Mouse (Mus musculus) layer of hippocampus, adult 2 months (tissue): Measurements from ENCODE around the gene Lpcat2. TPM values are rescaled to one million over a fixed set of nuclear protein-coding genes. Genes with fewer than 3 reads are reported as not detected.

Source experiments
- DNase-seq, 2 experiments: peaks; one replicate each; pipeline ENCODE4 v3.0.0; 2022; ENCODE audit warnings: low spot score in 2 of 2
- H3K27ac ChIP-seq: fragments of 200-600 bp; 2 replicates; pipeline ENCODE4 v1.8.1; 2022
- H3K4me3 ChIP-seq: fragments of 200-600 bp; 2 replicates; pipeline ENCODE4 v1.8.1; 2022; ENCODE audit warnings: mild to moderate bottlenecking
- CTCF ChIP-seq: fragments of 200-600 bp; conservative IDR thresholded peaks from 2 replicates; pipeline ENCODE4 v1.8.1; 2022; ENCODE audit warnings: antibody characterized with exemption, mild to moderate bottlenecking, moderate library complexity
- total RNA-seq, 2 experiments: library from RNA; stranded (reverse); gene quantifications; 2 replicates each; pipeline ENCODE4 v1.2.3; 2021

The Lpcat2 gene
- total RNA-seq, 2 experiments from 2014 or later = 10.0 to 11.2 TPM

DNA sequence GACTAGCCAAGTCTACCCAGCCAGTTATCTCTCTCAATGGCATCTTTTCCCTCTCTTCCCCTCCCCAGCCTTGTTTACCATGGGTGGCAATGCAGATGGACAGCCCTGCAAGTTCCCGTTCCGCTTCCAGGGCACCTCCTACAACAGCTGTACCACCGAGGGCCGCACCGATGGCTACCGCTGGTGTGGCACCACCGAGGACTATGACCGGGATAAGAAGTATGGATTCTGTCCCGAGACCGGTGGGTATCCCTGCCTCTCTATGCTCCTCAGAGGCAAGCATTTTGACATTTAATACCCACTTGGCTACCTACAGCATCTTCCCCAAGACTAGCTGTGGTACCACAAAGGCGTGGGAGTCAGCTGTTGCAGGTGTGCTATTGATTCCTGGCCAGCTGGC is 19.2 kb upstream of the Lpcat2 start:
- H3K4me3 ChIP-seq = no peak overlapping the region
- H3K27ac ChIP-seq = no peak overlapping the region
- no peak for TF ChIP-seq CTCF
- no peak for DNase-seq

- TF ChIP-seq CTCF = no peak
- DNase-seq = no peak
Measured at GRCm38 (mm10) chr8:92838616-92839015, 16.5 kb upstream of the Lpcat2 start.

GRCm38 (mm10) chr8:92839161-92839560 is 16.0 kb upstream of the Lpcat2 start:
- H3K27ac ChIP-seq = no peak overlapping the region
- H3K4me3 ChIP-seq = no peak overlapping the region
- no peak for DNase-seq
- TF ChIP-seq CTCF = no peak

More at GRCm38 (mm10) chr8:92838616-92839015, 16.5 kb upstream of the Lpcat2 start:
- H3K27ac ChIP-seq = no peak overlapping the region
- H3K4me3 ChIP-seq = no peak overlapping the region

- TF ChIP-seq CTCF = no peak
- DNase-seq = no peak
- Histone ChIP-seq H3K27ac (no peak overlapping the region), H3K4me3 (no peak overlapping the region)
Measured at GRCm38 (mm10) chr8:92839876-92840275, 15.3 kb upstream of the Lpcat2 start.

DNA sequence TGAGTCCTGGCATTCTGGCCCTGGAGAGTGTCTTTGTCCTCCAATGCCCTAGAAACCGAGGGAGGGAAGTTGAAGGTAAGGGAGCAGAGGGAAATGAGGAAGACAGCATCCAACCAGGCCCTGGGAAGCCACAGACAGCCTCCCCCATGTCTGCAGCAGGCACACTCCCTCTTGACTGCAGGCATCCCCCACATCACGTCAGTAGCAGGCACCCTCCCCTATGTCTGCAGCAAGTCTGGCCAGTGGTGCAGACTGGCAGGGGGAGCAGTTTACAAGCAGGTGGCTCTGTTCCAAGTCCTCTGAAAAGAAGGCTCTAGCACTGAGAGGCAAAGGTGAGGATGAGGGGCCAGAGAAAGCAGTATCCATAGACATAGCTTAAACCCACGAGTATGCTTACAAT is 8.5 kb upstream of the Lpcat2 start:
- Histone ChIP-seq H3K4me3 (no peak overlapping the region), H3K27ac (peak overlapping the region; percentile 55; the same call in 1 of the 2 replicates)
- no peak for TF ChIP-seq CTCF
- DNase-seq = peak in 1 of 2 experiments; percentile 37

GRCm38 (mm10) chr8:92847299-92847698 is 7.8 kb upstream of the Lpcat2 start:
- no peak for DNase-seq
- peak overlapping the region; percentile 55; the same call in 1 of the 2 replicates for H3K27ac ChIP-seq
- H3K4me3 ChIP-seq = no peak overlapping the region
- TF ChIP-seq CTCF = no peak

- no peak for DNase-seq
- no peak for TF ChIP-seq CTCF
- no peak overlapping the region for H3K4me3 ChIP-seq
- H3K27ac ChIP-seq = no peak overlapping the region
Measured at GRCm38 (mm10) chr8:92849261-92849660, 5.9 kb upstream of the Lpcat2 start.

- H3K27ac ChIP-seq = peak overlapping the region; percentile 16; the same call in 1 of the 2 replicates
- TF ChIP-seq CTCF = no peak; the same call in 1 of the 2 replicates
- DNase-seq = peak; percentile 78 to 89
- no peak overlapping the region for H3K4me3 ChIP-seq
Measured at GRCm38 (mm10) chr8:92850239-92850638, 4.9 kb upstream of the Lpcat2 start.

GRCm38 (mm10) chr8:92851381-92851780 is 3.8 kb upstream of the Lpcat2 start:
- Histone ChIP-seq H3K4me3 (no peak overlapping the region), H3K27ac (no peak overlapping the region)
- no peak for TF ChIP-seq CTCF
- no peak for DNase-seq

- Histone ChIP-seq H3K4me3 (no peak overlapping the region), H3K27ac (peak overlapping the region; percentile 33; the same call in 1 of the 2 replicates)
- no peak for TF ChIP-seq CTCF
- DNase-seq = no peak
Measured at GRCm38 (mm10) chr8:92853188-92853983, 1.8 kb upstream of the Lpcat2 start.

DNA sequence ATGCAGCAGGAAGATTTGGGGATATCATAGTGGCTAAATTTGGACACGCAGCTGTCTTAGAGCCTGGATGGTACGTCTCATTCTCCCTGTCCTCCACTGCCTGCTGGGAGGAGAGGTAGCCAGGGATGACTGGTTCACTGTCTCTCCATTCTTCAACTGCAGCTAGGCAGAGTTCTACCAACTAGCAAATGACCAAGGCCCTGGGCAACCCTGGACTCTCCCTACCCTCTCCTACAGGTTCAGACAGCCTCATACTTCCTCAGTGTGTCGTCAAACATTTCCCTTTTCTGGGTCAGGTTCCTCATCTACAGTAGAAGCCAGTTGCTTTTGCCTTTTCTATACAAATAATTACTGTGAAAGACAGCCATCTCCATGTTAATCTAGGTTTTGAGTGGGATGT is 466 bp upstream of the Lpcat2 start:
- Histone ChIP-seq H3K27ac (peak overlapping the region; percentile 88; the same call in 1 of the 2 replicates), H3K4me3 (peak overlapping the region; percentile 67; the same call in 1 of the 2 replicates)
- TF ChIP-seq CTCF = no peak
- no peak for DNase-seq

GRCm38 (mm10) chr8:92856273-92856986 is 1.3 kb downstream of the Lpcat2 start:
- peak overlapping the region; percentile 88; the same call in 1 of the 2 replicates for H3K27ac ChIP-seq
- H3K4me3 ChIP-seq = peak overlapping the region; percentile 67
- no peak for DNase-seq
- no peak for TF ChIP-seq CTCF

DNA sequence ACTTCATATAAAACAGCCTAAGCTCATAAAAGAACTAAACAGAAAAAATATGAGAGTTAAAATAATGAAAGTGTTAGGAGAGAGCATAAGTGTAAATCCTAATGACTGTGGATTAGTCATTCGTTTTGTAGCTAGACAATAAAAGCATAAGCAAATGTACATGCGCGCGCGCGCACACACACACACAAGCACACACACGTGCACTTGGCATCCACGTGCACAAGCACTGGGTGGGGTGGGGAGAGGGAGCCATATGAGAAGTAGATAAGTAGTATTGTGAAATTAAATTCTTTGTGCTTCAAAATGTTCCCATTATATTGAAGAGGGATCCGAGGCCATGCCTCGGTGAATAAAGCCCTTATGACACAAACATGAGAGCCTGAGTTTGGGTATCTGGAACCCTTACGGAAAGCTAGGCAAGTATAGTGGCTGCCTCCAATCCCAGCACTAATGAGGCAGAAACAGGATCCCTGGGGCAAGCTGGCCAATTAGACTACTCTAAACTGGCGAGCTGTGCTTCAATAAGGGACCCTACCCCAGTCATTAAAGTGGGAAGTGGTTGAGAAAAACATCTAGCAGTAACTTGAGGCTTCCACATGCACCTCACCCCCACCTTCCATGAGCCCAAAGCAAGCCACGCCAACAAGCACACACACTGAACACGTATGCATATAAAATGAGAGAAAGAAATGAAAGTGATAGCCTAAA is 3.5 kb downstream of the Lpcat2 start:
- DNase-seq = no peak
- TF ChIP-seq CTCF = no peak
- Histone ChIP-seq H3K27ac (no peak overlapping the region), H3K4me3 (no peak overlapping the region)
